Mouse (Mus musculus) lung, postnatal 36 days (tissue): ENCODE measurements at regions not wholly inside any gene's neighbourhood (a gene's known extent, or its start where the extent isn't known, plus 50 kb on each side); places are given as distances from the start of the nearest gene placed in this dataset.

Experiments
- DNase-seq: peaks from one replicate; pipeline ENCODE4 v3.0.0; 2022; ENCODE audit warnings: mixed read lengths

- peak; percentile 75 for DNase-seq
Observed at GRCm38 (mm10) chr2:166433655-166434333, 278.3 kb upstream of the Sulf2 start.

DNA sequence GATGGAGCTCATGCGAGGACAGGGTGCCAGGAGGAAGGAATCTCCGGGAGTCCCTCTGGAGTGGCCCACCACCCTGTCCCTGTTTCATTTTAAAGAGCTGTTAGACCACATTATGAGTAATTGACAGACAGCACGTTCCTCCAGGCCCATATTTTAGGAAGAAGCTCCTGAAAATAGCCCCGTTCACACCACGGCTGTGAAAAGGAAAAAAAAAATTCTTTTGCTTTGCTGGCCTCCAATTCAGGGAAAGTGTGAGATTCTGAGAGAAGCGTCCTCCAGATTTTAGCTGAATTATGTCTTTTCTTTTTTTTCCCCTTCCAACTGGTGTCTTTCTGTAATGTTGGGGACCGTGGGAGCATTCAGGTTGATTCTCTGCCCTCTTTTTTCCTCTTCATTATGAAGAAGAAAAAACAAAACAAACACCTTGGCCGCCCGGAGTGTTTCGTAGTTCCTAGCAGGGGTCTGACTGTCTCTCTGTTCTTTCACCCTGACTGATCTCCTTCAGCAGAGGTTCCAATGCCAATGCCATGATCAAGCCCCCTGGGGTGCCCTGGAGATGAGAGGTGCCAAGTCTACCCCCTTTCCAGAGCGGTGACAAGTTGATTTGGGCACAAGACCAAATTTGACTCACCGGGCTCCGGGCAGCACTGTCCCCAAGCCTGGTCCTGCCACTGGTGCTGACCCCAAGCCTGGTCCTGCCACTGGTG lies 277.6 kb upstream of the Sulf2 start:
- no peak for DNase-seq

DNA sequence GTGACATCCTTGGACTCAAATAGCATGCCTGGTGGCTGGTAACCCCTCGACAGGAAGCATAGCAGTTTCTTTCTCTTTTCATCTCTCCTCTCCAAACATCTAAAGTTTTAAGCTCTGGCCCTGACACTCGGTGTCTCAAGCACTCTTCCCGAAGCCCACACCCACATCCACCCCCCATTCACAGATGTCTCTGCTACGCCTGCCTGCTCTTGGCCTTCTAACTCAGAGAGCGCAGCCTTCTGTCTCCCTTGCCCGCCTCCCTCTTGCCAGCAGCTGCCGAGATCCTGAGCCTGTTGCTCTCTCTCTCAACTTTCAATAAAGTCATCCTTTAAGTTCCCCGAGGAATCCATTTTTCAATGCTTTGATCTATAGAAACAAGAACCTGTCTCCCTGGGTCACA lies 277.1 kb upstream of the Sulf2 start:
- no peak for DNase-seq

GRCm38 (mm10) chr2:166429918-166430317 lies 274.5 kb upstream of the Sulf2 start:
- no peak for DNase-seq

- no peak for DNase-seq
Observed at GRCm38 (mm10) chr2:166429494-166429893, 274.0 kb upstream of the Sulf2 start.

DNA sequence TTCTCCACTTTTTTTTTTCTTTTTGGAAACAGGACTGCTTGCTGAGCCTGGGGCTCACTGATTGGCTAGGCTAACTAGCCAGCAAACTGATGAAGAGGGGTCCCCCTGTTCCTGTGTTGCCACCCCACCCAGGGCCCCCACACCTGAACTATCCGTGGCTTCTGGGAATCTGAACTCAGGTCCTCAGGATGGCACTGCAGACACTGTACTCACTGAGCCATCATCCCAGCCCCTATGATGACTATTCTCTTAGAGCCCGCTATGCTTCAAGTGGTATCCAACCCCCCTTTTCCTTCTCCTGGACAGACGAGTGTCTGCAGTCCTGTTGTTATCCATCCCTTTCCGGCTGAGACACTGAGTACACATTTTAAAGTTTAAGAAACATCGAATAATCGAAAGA lies 271.9 kb upstream of the Sulf2 start:
- DNase-seq: no peak

GRCm38 (mm10) chr2:166426960-166427359 lies 271.5 kb upstream of the Sulf2 start:
- DNase-seq: peak; percentile 55

DNA sequence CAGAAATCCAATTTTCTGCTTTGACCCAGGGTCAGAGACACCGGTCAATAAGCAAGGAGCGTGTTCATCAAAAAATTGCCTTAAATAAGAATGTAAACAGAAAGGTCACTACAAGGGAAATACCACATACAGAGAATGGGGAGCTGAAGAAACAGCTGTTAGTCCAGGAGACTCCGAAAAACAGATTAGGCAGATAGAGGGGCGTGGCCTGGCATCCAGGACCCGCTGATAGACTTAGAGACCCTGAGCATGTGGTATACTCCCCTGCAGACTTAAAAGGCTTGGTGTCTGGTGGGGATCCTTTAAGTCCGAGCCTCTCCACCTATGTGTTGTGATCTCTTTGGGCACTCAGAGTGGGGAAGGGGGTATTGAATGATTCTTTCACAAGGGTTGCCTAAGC lies 271.0 kb upstream of the Sulf2 start:
- no peak for DNase-seq

GRCm38 (mm10) chr2:166425141-166425540 lies 269.7 kb upstream of the Sulf2 start:
- DNase-seq: no peak

- DNase-seq: no peak
Observed at GRCm38 (mm10) chr2:166423132-166423660, 267.7 kb upstream of the Sulf2 start.

DNA sequence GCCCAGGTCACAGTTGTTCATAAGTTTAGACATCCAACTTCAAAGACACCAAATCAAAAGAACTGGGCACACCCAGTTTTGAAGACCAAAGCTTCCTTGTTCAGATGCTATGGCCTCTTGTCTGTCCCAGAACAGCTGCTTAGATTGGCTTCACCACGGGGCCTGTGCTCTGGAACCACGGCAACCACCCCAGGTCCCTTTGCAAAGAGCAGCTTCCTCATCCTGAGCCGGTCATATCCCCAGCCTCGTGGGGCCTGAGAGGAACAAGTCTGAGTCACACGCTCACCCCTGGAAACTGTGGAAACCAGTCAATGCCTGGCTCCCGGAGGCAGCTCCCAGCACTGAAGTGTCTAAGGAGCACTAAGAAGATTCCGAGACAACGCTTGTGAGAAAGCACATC lies 264.8 kb upstream of the Sulf2 start:
- no peak for DNase-seq

- no peak for DNase-seq
Observed at GRCm38 (mm10) chr2:166419271-166419670, 263.8 kb upstream of the Sulf2 start.

DNA sequence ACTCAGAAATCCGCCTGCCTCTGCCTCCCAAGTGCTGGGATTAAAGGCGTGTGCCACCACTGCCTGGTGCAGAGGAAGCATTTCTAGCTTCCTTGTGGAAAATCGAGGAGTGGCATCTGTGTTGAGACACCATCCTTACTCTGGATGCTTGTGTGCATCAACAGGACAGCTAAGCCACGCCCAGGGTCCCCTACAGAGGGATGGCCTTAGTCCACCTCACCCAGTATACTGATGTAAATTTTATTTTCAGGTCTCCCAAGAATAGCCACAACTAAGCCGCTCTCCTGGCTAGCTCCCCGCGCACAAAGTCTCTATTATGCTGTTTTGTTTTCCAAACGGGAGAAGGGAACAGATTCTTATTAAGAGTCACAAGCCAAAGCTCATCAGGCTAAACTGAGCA lies 262.8 kb upstream of the Sulf2 start:
- DNase-seq: no peak

DNA sequence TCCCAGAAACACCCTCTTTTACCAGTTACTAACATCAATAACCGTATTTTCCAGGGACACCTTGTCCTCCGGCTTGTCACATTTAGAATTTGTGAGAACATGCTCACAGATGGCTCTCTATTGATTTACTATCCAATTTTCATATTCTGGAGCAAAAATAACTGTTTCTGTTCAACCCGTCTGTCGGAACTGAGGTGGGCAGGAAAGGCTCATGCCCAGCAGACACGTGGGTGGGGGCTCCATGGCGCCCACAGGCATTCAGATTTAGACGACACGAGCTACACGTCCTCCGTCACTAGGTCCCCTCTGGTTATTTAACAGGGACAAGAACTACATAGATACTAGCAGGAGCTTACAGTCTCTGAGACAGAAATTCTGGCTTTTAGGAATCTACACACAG lies 262.2 kb upstream of the Sulf2 start:
- DNase-seq: no peak

DNA sequence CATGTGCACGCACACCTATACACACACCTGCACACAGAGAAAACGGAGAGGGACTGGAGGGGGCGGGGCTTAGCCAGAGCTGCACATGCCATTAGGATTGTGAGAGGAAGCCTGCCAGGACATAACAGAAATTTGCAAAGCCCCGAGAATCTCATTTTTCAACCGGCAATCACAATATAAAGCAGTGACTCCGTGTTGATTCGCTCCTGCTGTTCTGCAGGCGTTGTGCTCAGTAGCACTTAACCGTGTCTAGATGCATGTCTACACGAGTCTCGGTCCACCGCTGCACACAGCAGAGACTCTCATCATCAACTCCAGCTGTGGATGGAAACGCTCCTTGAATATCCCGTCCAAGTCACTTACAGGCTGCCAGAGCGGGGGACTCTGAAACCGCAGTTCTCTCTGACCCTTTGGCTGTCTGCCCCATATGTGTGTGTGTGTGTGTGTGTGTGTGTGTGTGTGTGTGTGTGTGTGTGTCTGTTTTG lies 260.1 kb upstream of the Sulf2 start:
- DNase-seq: peak; percentile 23

GRCm38 (mm10) chr2:166414856-166415255 lies 259.4 kb upstream of the Sulf2 start:
- DNase-seq: no peak

DNA sequence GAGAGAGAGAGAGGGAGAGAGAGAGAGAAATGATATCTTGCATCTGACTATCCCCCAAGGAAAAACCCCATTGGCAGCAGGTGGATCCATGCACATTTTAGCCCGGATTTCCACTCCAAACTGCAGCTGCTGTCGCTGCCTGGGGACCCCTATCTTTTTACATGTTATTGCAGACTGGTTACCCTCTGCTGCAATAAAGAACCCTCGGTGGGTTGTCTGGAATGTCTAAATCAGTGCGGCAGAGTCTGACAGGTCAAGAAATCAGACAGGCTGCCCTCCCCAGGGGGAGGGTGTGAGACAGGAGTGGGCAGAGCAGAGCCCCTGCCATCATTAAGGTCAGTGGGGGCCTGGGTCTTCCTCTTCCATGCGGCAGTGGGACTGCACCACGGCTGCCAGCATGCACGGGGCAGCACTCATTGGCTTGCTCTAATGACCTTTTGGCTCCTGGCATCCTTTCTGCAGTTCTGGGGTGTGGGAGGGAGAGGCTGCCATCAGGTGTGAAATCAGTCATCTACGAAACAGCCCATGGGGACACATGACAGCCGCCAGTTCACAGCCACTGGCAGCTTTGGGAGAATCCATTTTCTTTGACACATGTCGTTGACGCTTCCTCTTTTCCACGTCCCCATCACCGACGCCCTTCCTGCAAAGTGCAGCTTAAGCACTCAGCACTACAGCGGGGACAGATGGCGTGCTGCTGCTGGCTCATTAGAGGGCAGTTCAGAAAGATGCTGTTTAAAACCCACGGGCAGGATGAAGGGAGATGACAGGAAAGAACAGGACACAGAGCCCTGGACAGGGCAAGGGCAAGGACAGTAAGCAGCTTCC lies 256.8 kb upstream of the Sulf2 start:
- peak; percentile 15 for DNase-seq

GRCm38 (mm10) chr2:166409391-166409790 lies 253.9 kb upstream of the Sulf2 start:
- no peak for DNase-seq

DNA sequence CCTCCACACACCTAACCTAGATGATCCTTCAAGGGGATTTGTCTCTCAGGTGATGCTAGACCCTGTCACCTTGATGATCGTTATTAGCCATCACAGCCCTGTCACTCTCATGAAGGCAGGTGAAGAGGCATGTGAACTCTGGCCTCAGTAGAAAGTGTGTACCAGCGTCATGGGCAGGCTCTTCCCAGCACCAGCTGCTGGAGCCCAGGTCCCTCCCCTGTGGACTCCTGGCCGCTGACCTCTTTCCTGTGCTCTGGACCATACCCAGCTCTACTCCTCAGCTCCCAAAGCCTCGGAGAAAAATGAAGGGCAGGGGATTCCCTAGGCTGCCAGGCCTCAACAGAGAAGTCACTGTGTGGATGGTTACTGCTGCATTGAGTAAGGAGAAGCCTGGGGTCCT lies 253.3 kb upstream of the Sulf2 start:
- no peak for DNase-seq

DNA sequence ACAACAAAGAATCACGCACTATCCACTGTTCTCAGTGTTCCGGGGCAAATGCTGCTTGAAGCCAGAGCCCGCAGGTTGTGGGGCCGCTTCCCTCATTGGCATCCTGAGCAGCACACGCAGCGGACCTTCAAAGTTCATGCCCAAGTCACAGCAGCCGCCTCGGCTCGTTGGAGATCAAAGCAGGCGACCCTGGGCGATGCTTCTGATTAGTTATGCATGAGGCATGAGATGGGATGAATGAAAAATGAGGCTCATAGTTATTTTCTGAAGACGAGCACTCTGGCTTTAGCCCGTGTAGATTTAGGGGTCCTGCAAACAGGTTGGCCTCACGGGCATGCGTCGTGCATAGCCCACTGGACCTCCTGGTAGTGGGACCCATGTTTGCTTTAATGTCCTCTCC lies 252.5 kb upstream of the Sulf2 start:
- no peak for DNase-seq

DNA sequence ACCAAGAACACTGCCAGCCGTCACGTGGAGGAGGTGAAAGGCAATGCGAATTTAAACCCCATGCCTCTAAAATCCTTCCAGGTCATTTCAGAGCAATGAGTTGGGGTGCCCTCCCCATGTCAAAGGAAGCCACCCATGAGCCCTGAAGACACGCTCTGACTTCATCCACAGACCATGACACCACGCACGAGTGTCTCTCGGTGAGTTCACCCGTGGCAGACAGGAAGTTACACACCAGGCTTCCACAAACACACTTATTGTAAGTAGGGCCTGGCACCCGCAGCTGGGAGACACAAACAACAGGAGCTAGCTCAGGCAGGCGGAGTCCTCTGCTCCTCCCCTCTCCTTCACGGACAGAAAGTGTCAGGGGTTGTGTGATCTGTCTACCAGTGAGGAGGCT lies 251.4 kb upstream of the Sulf2 start:
- DNase-seq: no peak

GRCm38 (mm10) chr2:166403319-166403718 lies 247.9 kb upstream of the Sulf2 start:
- no peak for DNase-seq

DNA sequence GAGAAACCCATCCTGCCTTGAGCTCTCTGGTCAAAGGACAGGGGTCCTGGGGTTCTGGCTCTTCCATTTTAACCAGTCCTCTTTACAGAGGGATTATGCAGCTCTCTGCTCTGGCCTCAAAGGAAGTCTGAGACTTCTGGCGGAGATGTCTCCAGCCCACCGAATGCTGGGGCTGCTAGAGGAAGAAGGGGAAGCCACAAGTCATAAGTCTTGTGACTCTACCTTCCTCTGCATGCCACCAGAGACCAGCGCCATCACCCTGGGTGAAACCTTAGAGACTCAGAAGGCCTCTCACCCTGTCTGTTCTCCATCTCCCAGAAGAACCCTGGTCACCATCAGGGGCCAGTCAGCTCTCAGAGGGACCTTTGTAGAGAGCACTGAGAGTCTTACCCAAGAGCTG lies 246.4 kb upstream of the Sulf2 start:
- no peak for DNase-seq
